In genomic region chr16:23988466-23989208, GRCm38 (mm10) we compare ENCODE assay signal across 8 mouse cellular contexts. TPM values are rescaled to one million over a fixed set of nuclear protein-coding genes. Genes with fewer than 3 reads are reported as not detected.
DNase-seq lines count a peak whose midpoint lies in the region; ATAC-seq and TF ChIP-seq lines count a peak whose summit lies in the region.

Gene Gm37419 (plus strand): TSS chr16:23988482.
Gene Bcl6 (minus strand): TSS chr16:23988852.

- CTCF ChIA-PET in Patski (lab: Charles Lee) = interaction anchor here (1.0 to 1.2 kb wide), 3 partner anchors 450 to 1075 kb away, joined by 3 to 4 read pairs (median 3); no protein-coding TSS in a partner anchor

- no peak for TF ChIP-seq CTCF in Patski (IDR thresholded peaks at IDR 0.05)

- no peaks in the 10 kb centered on the region for H3K9me3 ChIP-seq in hindbrain, embryonic 14.5 days (ENCODE audit: control insufficient read depth, low read length)

- peaks cover 23% of the 10 kb centered on the region; the same call in 1 of the 2 replicates for H3K4me1 ChIP-seq in hindbrain, embryonic 14.5 days (replicated peaks; ENCODE audit: control insufficient read depth, insufficient read depth, low read length)

- H3K27me3 ChIP-seq in Patski = no peaks in the 10 kb centered on the region
- H3K27me3 ChIP-seq in hindbrain, embryonic 14.5 days (ENCODE audit: control insufficient read depth, insufficient read depth, low read length) = peaks cover 29% of the 10 kb centered on the region

- H3K4me2 ChIP-seq in hindbrain, embryonic 14.5 days (replicated peaks) = peak within 1 kb of the TSS; percentile 99

- ATAC-seq in Patski = peak; percentile 55
- peak; percentile 88 for ATAC-seq in hindbrain, embryonic 14.5 days (ENCODE audit: low FRiP score)

- WGBS in hindbrain, embryonic 14.5 days = under 1% methylated on average over 64 of the region's 68 CpGs

- in situ Hi-C loops in Patski (cut with MboI; ENCODE audit: low pct_unique_long_range_greater_than_20kb) = loop anchor here (5.0 to 25.0 kb wide), 7 partner anchors 406 to 1356 kb away; partner anchors contain the start of gene Lpp

- no peaks in the 10 kb centered on the region for H3K36me3 ChIP-seq in hindbrain, embryonic 14.5 days (replicated peaks; ENCODE audit: control insufficient read depth, insufficient read depth)

- peak within 1 kb of the TSS; percentile 99 for H3K27ac ChIP-seq in hindbrain, embryonic 14.5 days

- peak within 1 kb of the TSS; percentile 68 for H3K4me3 ChIP-seq in hindbrain, embryonic 14.5 days (replicated peaks; ENCODE audit: low read length)

- H3K9ac ChIP-seq in hindbrain, embryonic 14.5 days = peak within 1 kb of the TSS; percentile 86

- DNase-seq in Patski (ENCODE audit: low read depth, low spot score) = no peak
- DNase-seq in cerebellum, postnatal 10 days = peak; percentile 91
- DNase-seq in frontal cortex, postnatal 25 days (ENCODE audit: low spot score in 2 of 2) = peak; percentile 81 to 82
- peak; percentile 93 for DNase-seq in hindbrain, embryonic 14.5 days (ENCODE audit: low spot score)
- DNase-seq in layer of hippocampus, postnatal 25 days (ENCODE audit: extremely low spot score in 1 of 2, low spot score in 1 of 2) = peak; percentile 80 to 86
- DNase-seq in lung, postnatal 14 days = peak; percentile 88
- DNase-seq in ovary, postnatal 36 days (ENCODE audit: low spot score) = peak; percentile 83
- peak; percentile 84 for DNase-seq in thymus, postnatal 14 days

- POLR2A ChIA-PET in Patski (lab: Charles Lee) = interaction anchor here (0.7 to 2.2 kb wide), 13 partner anchors 220 to 1076 kb away, joined by 3 to 13 read pairs (median 4); partner anchors contain the start of gene Lpp

RNA-seq across cellular contexts. Expression of gene Gm37419, which starts in this region (rescaled TPM):
- 1.3 TPM for polyA plus RNA-seq in Patski (2021)
- not detected in 2 replicates for polyA plus RNA-seq in hindbrain, embryonic 14.5 days (2014; fragmentation: Nextera tagmentation; extraction: Ambion mirVana)
- total RNA-seq in layer of hippocampus, postnatal 25 days (2021) = not detected

RNA-seq across cellular contexts. Expression of gene Bcl6, which starts in this region (rescaled TPM):
- polyA plus RNA-seq in Patski (2021) = 33.3 TPM
- polyA plus RNA-seq in hindbrain, embryonic 14.5 days (2014; fragmentation: Nextera tagmentation; extraction: Ambion mirVana) = 0.35 and 0.50 TPM in 2 replicates
- 10 to 100 TPM; 50.2 to 53.1 TPM for total RNA-seq in layer of hippocampus, postnatal 25 days (2021)

Comparison
In these comparisons a context has a peak if more than half of its experiments do, and no peak if none do; other contexts are left out.
1. RNA of gene Bcl6 (polyA plus RNA-seq): 33.3 TPM in Patski (single experiment); 0.35 to 0.50 TPM in hindbrain, embryonic 14.5 days; every median in the first group is over 10 times any median in the second.
2. Peak in DNase-seq, ATAC-seq, H3K4me3 ChIP-seq, H3K27ac ChIP-seq, H3K9ac ChIP-seq and H3K4me2 ChIP-seq in hindbrain, embryonic 14.5 days; RNA of the genes that start here not detected or under 1 TPM.